Mouse (Mus musculus): ENCODE results near the gene Col1a1.

DNA sequence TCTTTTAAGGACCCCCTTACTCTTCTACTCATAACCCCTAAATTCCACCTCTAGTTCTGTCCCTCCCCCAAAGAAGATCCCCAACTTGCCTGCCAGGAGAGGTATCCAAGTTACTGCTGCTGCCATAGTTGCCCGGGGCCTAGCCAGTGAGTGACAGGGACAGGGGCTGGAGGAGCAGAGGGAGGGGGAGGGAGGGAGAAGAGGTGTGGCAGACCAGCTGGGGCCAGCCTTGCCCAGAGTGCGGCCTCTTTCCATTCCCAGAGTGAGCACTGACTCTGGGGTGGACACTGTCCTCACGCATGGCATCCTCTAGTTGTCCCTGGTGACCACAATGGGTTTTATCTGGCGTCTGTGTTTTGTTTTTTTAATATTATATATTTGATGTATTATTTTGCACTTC is 37.3 kb downstream of the Col1a1 start:
- TF ChIP-seq CTCF (IDR thresholded peaks at IDR 0.05; ENCODE audit: low read depth) (no peak), EP300 (optimal IDR thresholded peaks at IDR 0.05) (no peak)

Measured in stomach, postnatal 0 days (tissue).